Mouse (Mus musculus) ES-E14 (cell line): ENCODE results near the gene Gria2.

Experiments
- CHD2 ChIP-seq: IDR thresholded peaks from 2 replicates; pipeline ENCODE4 v1.6.1; 2014; ENCODE audit warnings: mild to moderate bottlenecking, low read depth, low read length, inconsistent platforms
- MAFK ChIP-seq: IDR thresholded peaks from 2 replicates; pipeline ENCODE4 v1.6.1; 2014; ENCODE audit warnings: mild to moderate bottlenecking, low read depth, low read length, inconsistent platforms; ENCODE audit not compliant: insufficient read depth
- ZC3H11A ChIP-seq: IDR thresholded peaks from 2 replicates; pipeline ENCODE4 v1.6.1; 2012; ENCODE audit warnings: low read depth, mild to moderate bottlenecking, inconsistent platforms, low read length, borderline replicate concordance
- ZNF384 ChIP-seq: IDR thresholded peaks from 2 replicates; pipeline ENCODE4 v1.6.1; 2012; ENCODE audit warnings: low read depth, low read length, inconsistent platforms

- no peak for TF ChIP-seq MAFK
- TF ChIP-seq ZC3H11A: no peak
- TF ChIP-seq CHD2: no peak
- no peak for TF ChIP-seq ZNF384
These were observed 21.3 kb upstream of the Gria2 start for GRCm38 (mm10) chr3:80823975-80824374.
